Mouse (Mus musculus): ENCODE measurements around the gene Tifab.

The Tifab gene

DNA sequence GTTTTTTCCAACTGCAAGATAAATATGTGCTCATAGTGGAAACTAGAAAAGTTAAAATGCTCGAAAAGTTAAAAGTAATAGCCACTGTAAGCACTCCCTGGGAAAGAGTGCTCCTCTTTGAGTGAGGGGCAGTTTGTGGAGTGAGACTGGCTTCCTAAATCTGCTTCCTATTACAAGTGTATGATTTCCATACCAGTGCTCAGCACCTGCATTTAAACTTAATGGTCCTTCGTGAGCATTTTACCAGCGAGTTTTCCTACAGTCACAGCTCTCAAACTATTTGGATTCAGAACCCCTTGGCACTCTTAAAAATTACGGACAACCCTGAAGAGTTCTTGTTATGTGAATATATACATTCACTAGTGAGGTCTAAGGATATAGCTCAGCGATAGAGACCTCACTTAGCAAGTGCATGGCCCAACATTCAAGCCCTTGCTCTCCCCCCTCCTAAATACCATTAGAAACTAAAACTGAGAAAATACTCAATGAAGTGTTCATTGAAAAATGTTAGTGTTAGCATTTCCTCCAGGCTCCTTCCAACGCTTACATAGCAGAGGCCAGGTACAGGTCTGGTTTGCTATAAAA is 39.4 kb downstream of the Tifab start:
- DNase-seq (ENCODE audit: low read depth) = no peak

DNA sequence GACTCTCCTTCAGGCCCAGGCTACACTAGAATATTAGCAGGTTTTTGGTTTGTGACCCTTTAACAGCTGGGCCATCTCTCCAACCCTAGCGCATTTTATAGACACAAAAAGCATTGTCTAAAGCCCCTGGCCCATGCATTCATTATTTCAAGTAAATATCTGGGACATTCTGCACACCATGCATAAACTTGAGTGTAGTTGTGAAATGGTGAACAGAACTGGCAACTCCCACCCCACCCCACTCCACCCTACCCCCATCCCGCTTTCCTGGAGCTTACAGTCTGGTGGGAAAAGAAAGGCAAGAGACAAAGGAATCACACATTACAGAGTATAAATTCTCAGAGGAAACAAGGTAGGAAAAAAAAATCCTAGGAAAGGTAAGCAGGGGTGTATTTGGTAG is 42.5 kb downstream of the Tifab start, which contains the start of gene H2afy:
TSS of gene H2afy (minus strand) at position 162 of the 400 bp plus-strand sequence.
- no peak for DNase-seq (ENCODE audit: low read depth)

DNA sequence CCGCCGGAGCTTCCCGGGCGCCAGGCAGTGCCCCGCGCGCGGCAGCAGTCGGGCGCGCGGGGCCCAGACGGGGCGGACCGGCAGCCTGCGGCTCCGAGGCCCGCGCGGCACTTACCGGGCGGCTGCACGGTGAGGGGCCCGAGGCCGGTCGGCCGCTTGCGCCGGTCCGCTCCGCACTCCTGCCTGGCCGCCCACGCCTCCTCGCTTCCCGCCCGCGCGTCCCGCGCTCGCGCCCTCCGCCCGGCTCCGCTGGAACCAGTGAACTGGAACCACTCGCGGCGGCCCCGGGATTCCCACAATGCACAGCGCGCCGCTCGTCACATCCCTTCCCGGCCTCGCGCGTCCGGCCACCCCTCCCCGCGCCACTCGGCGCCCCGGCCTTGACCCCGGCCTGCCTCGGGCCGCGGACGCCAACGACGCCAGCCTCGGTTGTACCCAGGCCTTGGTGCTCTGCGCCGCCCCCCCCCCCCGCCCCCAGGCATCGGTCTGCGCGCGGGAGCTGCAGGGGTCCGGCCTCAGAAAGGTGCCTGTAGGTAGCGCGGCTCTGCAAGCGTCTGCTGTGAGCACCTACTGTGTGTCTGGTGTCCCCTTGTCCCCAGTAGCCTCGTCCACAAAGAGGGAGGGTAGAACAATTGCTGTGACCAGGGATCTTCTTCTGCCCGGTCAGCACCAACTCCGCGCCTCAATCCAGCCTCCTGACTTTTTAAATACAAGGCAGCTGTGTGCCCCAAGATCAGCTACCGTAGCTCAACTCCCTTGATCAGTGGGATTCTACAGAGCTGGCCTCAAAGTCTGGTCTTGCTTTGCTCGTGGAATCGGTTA is 43.2 kb downstream of the Tifab start:
- no peak for DNase-seq (ENCODE audit: low read depth)

DNA sequence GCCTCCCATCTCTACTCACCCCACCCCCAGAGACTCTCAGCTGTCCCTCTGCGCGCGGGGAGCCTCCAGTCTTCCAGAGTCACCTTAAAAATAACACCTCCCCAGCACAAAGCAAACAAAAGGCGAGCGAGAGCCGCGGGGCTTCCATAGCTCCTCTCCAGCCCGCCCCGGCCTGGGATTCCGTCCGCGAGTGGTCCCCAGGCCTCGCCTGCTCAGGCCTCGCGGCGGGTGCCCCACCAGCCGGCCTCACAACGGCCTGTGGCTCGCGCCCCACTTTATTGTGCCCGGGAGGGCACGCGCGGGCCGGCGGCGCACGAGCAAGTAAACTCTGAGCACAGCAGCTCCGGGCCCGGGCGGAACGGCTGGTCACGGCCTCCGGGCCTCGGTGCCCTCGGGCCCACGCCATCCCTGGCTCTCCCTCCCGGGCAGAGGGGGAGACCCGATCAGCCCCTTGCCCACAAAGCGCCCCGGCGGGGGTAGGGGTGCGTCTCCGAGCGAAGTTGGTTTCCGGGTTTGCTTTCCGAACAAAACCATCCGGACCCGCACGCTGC is 44.0 kb downstream of the Tifab start:
- DNase-seq (ENCODE audit: low read depth) = no peak

DNA sequence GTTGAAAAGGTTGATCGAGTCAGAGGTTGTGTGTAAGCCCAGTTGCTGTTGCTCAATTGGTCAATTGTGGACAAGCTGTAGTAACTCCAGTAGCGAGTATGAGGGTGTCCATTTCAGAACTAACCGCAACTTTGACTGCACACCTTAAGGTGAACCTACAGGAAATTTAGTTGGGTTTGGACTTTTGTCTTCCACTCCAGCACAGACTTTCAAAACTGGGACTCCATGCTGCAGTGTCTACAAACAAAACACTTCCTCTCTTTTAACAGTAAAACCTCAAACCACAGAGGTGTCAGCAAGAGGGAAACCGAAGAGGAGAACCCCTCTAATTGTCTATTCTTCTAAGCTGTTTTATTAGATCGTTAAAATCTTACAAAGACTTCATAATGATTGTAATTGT is 44.7 kb downstream of the Tifab start:
- DNase-seq (ENCODE audit: low read depth) = no peak

DNA sequence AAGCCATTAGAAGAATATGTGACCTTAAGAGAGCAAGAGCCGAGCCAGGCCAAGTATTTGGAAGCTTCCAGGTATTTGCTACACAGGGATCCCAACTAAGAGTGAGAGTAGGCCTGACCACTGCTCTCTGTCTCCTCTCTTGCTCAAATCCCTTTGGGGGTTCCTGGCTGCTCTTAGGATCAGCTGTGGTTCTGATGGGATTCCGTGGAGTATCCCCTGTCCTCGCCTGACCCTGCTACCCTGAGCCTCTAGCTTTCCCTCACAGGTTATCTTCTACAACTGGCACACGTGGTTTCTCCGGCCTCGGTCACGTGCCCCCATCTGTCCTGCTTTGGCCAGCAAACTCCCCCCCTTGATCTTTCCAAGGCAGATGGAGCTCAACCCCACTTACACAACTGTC is 45.7 kb downstream of the Tifab start:
- DNase-seq (ENCODE audit: low read depth) = no peak

DNA sequence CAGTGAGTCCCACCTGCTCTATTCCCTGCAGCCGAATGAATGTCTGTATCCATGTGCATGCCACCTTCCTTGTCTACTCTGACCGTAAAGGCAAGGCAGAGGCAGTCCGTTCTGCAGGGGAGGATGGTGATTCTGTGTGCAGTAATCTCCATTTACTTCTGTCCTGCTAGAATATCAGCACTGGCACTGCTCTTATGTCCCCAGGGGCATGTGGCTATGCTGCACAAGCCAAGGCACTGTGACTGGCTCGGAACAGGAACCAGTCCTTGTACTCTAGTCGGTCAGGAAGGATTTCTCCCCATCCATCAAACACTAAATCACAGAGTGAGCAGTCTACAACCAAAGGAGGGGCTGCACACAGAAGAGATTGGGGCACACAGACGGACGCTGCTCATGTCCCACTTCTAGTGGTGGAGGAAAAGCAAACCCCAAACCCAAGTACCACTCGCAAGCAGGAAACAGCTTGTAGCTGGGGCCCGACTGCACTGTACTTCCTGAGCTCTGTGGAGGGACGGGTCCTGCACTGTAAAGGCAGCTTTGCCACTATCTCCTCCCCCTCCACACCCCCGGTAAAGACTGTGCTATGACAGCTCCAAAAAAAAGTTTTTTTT is 46.3 kb downstream of the Tifab start:
- no peak for DNase-seq (ENCODE audit: low read depth)

DNA sequence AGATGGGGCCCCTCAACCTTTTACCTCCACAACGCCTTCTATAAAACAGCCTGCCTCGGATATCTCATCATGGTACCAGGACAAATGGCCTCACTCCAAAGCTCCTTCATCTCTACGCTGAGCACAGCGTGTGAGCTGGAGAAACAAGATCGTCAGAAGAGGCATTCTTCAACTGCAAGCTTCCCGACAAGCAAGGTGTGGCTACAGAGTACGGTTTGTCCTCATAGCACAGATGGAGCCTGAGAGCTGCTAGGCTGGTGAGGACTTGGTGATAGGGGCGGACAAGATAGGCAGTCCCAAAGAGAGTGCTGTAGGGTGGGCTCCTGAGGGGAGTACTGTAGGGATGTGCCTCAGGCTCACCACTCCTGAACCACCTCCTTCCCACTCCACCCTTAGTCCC is 48.1 kb downstream of the Tifab start:
- no peak for DNase-seq (ENCODE audit: low read depth)

DNA sequence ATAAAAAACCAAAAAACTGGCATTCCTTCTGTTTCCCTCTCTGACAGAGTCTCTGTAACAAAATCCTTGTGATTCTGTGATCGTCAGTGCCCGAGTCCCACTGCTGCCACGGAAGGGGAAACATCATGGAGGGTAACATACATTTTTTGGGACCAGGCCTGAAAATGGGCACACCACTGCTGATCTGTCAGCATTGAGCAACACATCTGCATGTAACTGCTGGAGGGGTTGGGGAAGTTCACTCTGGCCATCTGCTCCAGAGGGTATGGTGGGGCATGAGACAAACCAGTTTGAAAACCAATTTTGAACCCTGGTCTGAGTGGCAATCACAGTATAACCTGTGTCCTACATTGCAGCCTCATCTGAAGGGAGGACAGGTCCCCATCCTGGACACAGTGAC is 49.1 kb downstream of the Tifab start:
- DNase-seq (ENCODE audit: low read depth) = no peak

DNA sequence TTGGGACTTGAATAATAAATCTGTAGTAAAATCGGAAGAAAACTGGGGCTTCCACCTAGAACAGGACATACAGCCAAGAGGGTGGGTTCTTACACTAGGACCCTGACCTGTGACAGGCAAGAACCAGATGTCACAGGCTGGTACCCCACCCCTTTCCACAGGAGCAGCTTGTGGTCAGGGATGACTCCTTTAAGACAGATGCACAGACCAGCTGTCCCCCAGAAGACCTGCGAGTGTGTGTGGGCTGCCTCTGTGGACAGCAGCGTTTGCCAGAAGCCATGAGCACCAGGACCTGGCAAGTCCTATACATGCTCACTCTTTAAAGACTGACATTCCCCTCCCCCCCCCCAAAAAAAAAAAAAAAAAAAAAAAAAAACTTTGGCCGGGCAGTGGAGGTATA is 49.7 kb downstream of the Tifab start:
- DNase-seq (ENCODE audit: low read depth) = no peak

DNA sequence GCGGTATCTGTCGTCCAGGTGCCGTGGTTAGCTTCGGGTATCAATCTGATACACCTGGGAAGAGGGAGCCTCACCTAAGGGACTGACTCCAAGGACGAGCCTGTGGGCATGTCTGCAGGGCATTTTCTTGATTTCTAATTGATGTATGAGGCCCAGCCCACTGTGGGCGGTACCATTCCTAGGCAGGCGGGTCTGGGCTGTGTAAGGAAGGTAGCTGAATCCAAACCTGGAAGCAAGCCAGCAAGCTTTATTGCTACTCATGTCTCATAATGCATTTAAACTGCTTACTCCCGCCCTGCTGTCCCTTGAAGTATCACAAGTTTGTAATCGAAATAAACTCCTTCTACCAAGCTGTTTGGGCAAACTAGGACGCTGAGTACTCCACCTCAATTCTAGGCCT is 53.1 kb downstream of the Tifab start:
- no peak for DNase-seq (ENCODE audit: low read depth)
